Mouse (Mus musculus) myocyte (in vitro differentiated cells): Measurements from ENCODE around the gene Gm28308. TPM values are rescaled to one million over a fixed set of nuclear protein-coding genes. Genes with fewer than 3 reads are reported as not detected.

ENCODE experiments used
- H3K27me3 ChIP-seq: one replicate; pipeline ENCODE4 v1.6.1; 2011; ENCODE audit not compliant: control insufficient read depth, insufficient read depth, insufficient read length
- H3K36me3 ChIP-seq: one replicate; pipeline ENCODE4 v1.6.1; 2011; ENCODE audit not compliant: control insufficient read depth, insufficient read depth
- H3K4me2 ChIP-seq: one replicate; pipeline ENCODE4 v1.6.1; 2011; ENCODE audit warnings: low read depth, control low read depth
- H3K4me3 ChIP-seq: one replicate; pipeline ENCODE4 v1.5.1; 2011; ENCODE audit warnings: mild to moderate bottlenecking, control low read depth, moderate library complexity
- H3K79me2 ChIP-seq: one replicate; pipeline ENCODE4 v1.6.1; 2011; ENCODE audit not compliant: control insufficient read depth, insufficient read depth
- H3ac ChIP-seq: one replicate; pipeline ENCODE4 v1.6.1; 2011; ENCODE audit not compliant: control insufficient read depth, insufficient read length
- CEBPB ChIP-seq: IDR thresholded peaks from 2 replicates; pipeline ENCODE4 v1.6.1; 2011; ENCODE audit warnings: mild to moderate bottlenecking, moderate library complexity; ENCODE audit not compliant: poor library complexity, insufficient read depth, severe bottlenecking
- E2F4 ChIP-seq: IDR thresholded peaks from one replicate; pipeline ENCODE4 v1.6.1; 2011; ENCODE audit warnings: mild to moderate bottlenecking, control low read depth, moderate library complexity; ENCODE audit not compliant: insufficient read depth
- MAX ChIP-seq: IDR thresholded peaks from one replicate; pipeline ENCODE4 v1.6.1; 2011; ENCODE audit warnings: low read depth, mild to moderate bottlenecking, control low read depth
- MYOD1 ChIP-seq, 3 experiments: IDR thresholded peaks; one replicate each; pipeline ENCODE4 v1.6.1; 2011; ENCODE audit warnings: control low read depth in 2 of 3, low read depth in 2 of 3, mild to moderate bottlenecking in 2 of 3, moderate library complexity in 1 of 3; ENCODE audit not compliant: insufficient read length in 2 of 3, control insufficient read depth in 1 of 3
- MYOG ChIP-seq, 3 experiments: IDR thresholded peaks; one replicate each; pipeline ENCODE4 v1.6.1; 2011; ENCODE audit warnings: control low read depth in 2 of 3, low read depth in 2 of 3, mild to moderate bottlenecking in 2 of 3; ENCODE audit not compliant: insufficient read length in 2 of 3, control insufficient read depth in 1 of 3, insufficient read depth in 1 of 3
- POLR2A ChIP-seq: IDR thresholded peaks from one replicate; pipeline ENCODE4 v1.6.1; 2011; ENCODE audit warnings: low read depth, mild to moderate bottlenecking, control low read depth, moderate library complexity; ENCODE audit not compliant: insufficient read length
- POLR2AphosphoS2 ChIP-seq: IDR thresholded peaks from one replicate; pipeline ENCODE4 v1.6.1; 2011; ENCODE audit warnings: low read depth, control low read depth; ENCODE audit not compliant: insufficient read length
- REST ChIP-seq: IDR thresholded peaks from one replicate; pipeline ENCODE4 v1.6.1; 2011; ENCODE audit warnings: mild to moderate bottlenecking, control low read depth, moderate library complexity; ENCODE audit not compliant: insufficient read depth, insufficient read length
- SRF ChIP-seq: IDR thresholded peaks from one replicate; pipeline ENCODE4 v1.6.1; 2011; ENCODE audit warnings: low read depth; ENCODE audit not compliant: control insufficient read depth, insufficient read length
- TCF12 ChIP-seq: IDR thresholded peaks from one replicate; pipeline ENCODE4 v1.6.1; 2011; ENCODE audit warnings: mild to moderate bottlenecking, control low read depth; ENCODE audit not compliant: poor library complexity, insufficient read depth, severe bottlenecking
- TCF3 ChIP-seq: IDR thresholded peaks from one replicate; pipeline ENCODE4 v1.6.1; 2011; ENCODE audit warnings: low read depth, control low read depth; ENCODE audit not compliant: insufficient read length
- USF1 ChIP-seq: IDR thresholded peaks from one replicate; pipeline ENCODE4 v1.6.1; 2011; ENCODE audit warnings: low read depth, mild to moderate bottlenecking, control low read depth, moderate library complexity
- polyA plus RNA-seq: library from polyadenylated mRNA; unstranded; fragments of >200 nt; fragmentation: generic; extraction: Trizol; gene quantifications from one replicate; pipeline ENCODE4 v1.2.1, GENCODE M21; 2012; ENCODE audit warnings: missing spikeins

The Gm28308 gene
- polyA plus RNA-seq, 1 experiment, result 0.52 TPM

DNA sequence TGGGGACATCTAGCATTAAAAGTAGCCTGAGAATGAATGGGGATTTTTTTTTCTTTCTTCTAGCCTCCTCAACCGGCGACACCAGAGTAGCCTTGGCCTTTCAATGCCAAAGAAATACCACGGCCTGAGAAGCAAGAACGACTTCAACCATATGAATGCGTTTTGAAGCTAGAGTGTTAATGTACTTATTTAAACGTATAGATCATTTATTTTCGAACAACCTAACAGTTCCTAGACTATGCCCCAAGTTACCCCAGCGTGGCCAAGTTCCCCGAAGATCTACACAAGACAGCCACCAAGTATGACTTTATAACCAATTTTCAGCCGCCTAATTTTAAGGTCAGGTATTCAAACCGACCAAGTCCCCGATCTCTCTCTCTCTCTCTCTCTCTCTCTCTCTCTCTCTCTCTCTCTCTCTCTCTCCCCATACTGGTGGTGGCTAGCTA is 7.7 kb upstream of the Gm28308 start:
- TF ChIP-seq TCF12 (no peak), MYOG (IDR thresholded peaks at IDR 0.05; ENCODE audit: control insufficient read depth in 1 of 3, insufficient read depth in 1 of 3, insufficient read length in 2 of 3, low read depth in 2 of 3) (no peak), MAX (no peak)
- H3K4me3 ChIP-seq, result peak overlapping the region; percentile 89
- no peaks in the 10 kb centered on the region for H3K36me3 ChIP-seq
- H3K4me2 ChIP-seq, result peak overlapping the region; percentile 88
- H3K27me3 ChIP-seq, result no peaks in the 10 kb centered on the region
- H3K79me2 ChIP-seq, result peaks cover 48% of the 10 kb centered on the region
- H3ac ChIP-seq, result peak overlapping the region; percentile 84

DNA sequence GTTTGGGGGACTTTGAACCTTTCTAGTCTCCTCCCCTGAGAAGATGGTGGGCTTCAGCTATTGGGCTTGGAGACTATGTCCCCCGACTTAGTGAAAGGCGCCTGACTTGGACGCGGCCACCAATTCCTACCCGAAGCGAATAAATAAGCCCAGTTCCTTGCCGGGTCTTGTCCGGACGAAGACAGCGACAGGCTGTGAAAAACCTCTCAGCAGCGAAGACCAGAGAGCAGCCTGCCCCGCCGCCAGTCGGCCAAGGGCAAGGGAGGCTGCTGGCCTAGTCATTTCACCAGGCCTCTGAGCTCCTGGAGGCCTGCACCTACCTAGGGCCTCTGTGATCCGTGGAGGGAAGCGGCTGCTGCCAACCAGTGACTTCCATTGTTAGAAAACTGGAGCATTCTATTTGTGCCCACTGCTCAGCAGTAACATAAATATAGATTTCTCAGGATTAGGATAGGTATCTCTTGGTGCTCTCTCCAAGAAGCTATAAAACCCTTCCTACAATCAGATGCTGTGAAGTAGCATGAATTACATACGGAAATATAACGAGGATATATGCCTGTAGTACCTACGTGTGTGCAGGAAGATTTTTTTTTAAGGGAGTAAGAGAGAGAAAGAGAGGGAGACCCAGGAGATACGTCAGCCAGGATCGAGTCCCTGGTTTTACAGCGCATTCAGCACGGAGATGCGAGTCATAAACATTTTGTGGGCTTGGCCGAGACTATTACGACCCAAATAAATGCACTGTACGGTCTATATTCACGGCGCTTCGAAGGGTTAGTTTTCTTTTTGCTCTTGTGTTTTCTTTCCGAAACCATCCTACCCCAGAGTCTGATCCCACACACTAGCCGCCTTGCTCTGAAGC is 7.1 kb upstream of the Gm28308 start:
- TF ChIP-seq POLR2AphosphoS2 (peak; percentile 40), MYOG (IDR thresholded peaks at IDR 0.05; ENCODE audit: control insufficient read depth in 1 of 3, insufficient read depth in 1 of 3, insufficient read length in 2 of 3, low read depth in 2 of 3) (no peak), TCF12 (no peak), USF1 (no peak), POLR2A (peak; percentile 66)
- Histone ChIP-seq H3K4me2 (peak overlapping the region; percentile 88), H3K36me3 (no peaks in the 10 kb centered on the region), H3K4me3 (peak overlapping the region; percentile 89), H3ac (peak overlapping the region; percentile 84), H3K27me3 (no peaks in the 10 kb centered on the region), H3K79me2 (peaks cover 43% of the 10 kb centered on the region)

DNA sequence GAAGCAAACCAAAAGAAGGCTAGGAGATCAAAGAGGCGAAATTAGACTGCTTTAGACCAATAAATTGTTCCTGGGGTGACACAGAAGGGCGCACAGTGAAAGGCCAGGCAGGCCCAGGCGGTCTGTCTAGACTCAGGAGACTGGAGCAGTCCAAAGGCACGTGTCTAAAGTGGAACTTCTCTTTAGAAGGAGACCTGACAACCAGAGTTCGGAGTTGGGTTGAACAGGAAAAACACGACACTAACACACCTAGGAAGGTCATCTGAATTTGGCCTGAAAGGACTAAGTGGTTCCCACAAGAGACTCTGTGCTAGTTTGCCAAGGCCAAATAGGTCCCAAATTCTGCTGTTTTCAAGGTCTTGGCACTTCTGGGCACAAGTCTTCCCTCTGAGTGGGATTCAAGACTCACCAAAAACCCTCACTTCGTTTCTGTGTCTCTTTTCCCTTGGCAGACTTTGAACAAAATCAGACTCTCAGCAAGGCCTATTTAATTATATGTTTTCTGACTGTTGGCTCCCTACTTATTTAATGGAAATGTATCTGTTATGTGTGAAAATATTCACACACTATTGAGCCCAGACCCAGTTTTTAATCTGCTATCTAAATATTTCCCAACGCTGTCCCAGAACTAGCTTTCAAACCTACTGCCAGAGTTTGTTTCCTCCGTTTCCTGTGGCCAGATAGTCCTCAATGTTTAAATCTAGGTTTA is 6.2 kb upstream of the Gm28308 start:
- no peak for TF ChIP-seq MYOD1 (IDR thresholded peaks at IDR 0.05; ENCODE audit: control insufficient read depth in 1 of 3, insufficient read length in 2 of 3, low read depth in 2 of 3)
- TF ChIP-seq TCF3, result no peak
- TF ChIP-seq MYOG (IDR thresholded peaks at IDR 0.05; ENCODE audit: control insufficient read depth in 1 of 3, insufficient read depth in 1 of 3, insufficient read length in 2 of 3, low read depth in 2 of 3), result no peak
- TF ChIP-seq CEBPB, result no peak
- no peak for TF ChIP-seq TCF12
- TF ChIP-seq POLR2A, result no peak
- TF ChIP-seq MAX, result no peak
- no peak for TF ChIP-seq SRF
- no peak for TF ChIP-seq REST
- TF ChIP-seq E2F4, result no peak
- TF ChIP-seq POLR2AphosphoS2, result no peak
- TF ChIP-seq USF1, result no peak
- Histone ChIP-seq H3K36me3 (no peaks in the 10 kb centered on the region), H3K27me3 (no peaks in the 10 kb centered on the region), H3K4me3 (peak overlapping the region; percentile 89), H3ac (no peak overlapping the region), H3K79me2 (peaks cover 35% of the 10 kb centered on the region), H3K4me2 (peak overlapping the region; percentile 88)

DNA sequence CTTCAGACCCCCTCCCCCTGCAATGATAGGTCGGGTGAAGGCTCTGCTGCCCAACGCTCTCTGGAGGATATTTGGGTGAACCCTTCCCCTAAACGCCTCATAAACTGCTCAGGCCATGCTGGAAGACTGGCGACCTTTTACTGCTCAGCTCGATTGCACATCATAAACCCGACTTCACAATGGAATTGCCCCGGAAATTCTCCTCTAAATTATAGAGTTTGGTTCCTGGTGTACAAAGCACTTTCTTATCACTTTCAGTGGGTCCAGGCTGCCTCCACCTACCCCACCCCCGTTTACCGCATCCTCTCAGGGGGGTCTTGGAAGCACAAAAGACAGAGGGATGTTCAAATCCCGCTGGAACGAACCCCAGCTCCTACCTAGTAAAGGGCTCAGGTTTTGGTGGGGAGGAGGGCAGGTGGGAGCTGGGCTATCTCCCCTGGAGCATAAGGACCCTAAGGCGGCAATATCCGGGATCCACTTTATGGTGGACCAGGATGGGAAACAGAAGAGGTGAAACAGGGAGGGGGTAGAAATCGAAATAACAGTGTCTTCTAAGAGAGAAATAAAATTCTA is 5.6 kb upstream of the Gm28308 start:
- peak overlapping the region; percentile 89 for H3K4me3 ChIP-seq
- H3K27me3 ChIP-seq, result no peaks in the 10 kb centered on the region

More for the DNA sequence above, 5.6 kb upstream of the Gm28308 start:
- Histone ChIP-seq H3K4me2 (peak overlapping the region; percentile 88), H3ac (no peak overlapping the region), H3K79me2 (peaks cover 28% of the 10 kb centered on the region), H3K36me3 (no peaks in the 10 kb centered on the region)
- no peak for TF ChIP-seq MYOD1 (IDR thresholded peaks at IDR 0.05; ENCODE audit: control insufficient read depth in 1 of 3, insufficient read length in 2 of 3, low read depth in 2 of 3)
- TF ChIP-seq POLR2AphosphoS2, result no peak
- TF ChIP-seq TCF3, result no peak
- TF ChIP-seq CEBPB, result no peak
- no peak for TF ChIP-seq SRF
- no peak for TF ChIP-seq POLR2A
- TF ChIP-seq MAX, result no peak
- TF ChIP-seq REST, result no peak
- no peak for TF ChIP-seq MYOG (IDR thresholded peaks at IDR 0.05; ENCODE audit: control insufficient read depth in 1 of 3, insufficient read depth in 1 of 3, insufficient read length in 2 of 3, low read depth in 2 of 3)
- no peak for TF ChIP-seq TCF12
- TF ChIP-seq E2F4, result no peak
- no peak for TF ChIP-seq USF1
